Mouse (Mus musculus) CD4-positive, CD25-positive, alpha-beta regulatory T cell, adult 2 months (primary cell): ENCODE measurements around the gene Hspb11.

Experiments used
- DNase-seq: peaks from one replicate; pipeline ENCODE4 v3.0.0-alpha.2; 2012; ENCODE audit warnings: low read depth, low spot score

Gene Hspb11

GRCm38 (mm10) chr4:107313690-107314478, 60.5 kb downstream of the Hspb11 start, which contains the start of gene Yipf1:
Gene Yipf1, plus strand, starts transcription at chr4:107314363.
- DNase-seq: peak; percentile 90

DNA sequence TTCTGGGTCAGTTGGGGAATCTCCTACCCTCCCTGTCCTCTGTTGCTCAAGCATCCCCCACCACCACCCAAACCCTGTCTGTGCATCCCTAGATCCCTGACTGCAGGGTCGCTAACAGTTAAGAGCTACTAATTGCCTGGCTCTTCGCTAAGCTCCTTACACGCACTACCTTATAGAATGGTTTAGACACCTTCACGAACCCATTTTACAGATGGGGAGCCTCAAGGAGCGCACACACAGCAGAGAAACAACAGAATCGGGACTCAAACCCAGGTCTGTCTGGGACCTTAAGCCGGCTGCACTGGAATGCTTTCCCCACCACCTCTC, 61.0 kb downstream of the Hspb11 start:
- no peak for DNase-seq

- no peak for DNase-seq
Measured at GRCm38 (mm10) chr4:107318646-107319045, 65.3 kb downstream of the Hspb11 start.

DNA sequence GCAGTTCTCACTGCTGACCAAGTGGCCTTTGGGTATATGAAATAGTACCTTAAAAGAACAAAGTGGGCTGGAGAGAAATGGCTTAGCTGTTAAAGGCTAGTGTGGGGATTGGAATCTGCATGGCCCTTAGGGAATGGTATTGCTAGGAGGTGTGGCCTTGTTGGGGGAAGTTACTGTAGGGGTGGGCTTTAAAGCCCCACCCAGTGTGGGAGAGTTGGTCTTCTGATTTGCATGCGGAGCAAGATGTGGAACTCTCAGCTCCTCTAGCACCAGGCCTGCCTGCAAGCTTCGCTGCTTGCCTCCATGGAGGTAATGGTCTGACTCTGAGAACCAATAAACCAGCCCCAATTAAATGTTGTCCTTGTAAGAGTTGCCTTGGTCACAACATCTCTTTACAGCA, 67.6 kb downstream of the Hspb11 start:
- DNase-seq: no peak

- DNase-seq: no peak
Measured at GRCm38 (mm10) chr4:107323113-107323512, 69.7 kb downstream of the Hspb11 start.

DNA sequence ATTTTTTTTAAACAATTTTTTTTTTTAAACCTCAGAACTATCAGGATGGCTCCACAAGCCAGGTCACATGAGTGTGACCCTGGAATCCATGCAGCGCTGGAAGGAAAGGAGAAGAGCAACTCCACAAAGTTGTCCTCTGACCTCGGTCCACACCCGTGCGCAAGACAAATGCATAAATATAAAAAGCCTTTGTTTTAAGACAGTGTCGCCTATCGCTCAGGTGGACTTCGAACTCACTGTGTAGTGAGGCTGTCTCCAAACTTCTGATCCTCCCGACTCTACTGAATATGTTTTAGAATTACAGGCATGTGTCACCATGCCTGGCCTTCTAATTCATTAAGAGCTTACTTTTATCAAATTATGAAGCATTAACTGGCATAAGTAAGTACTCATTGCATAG, 75.1 kb downstream of the Hspb11 start:
- no peak for DNase-seq
